In genomic region chr9:45620920-45621319, GRCm38 (mm10) we compare ENCODE assay signal across 21 mouse cellular contexts.
DNase-seq lines count a peak whose midpoint lies in the region; ATAC-seq and TF ChIP-seq lines count a peak whose summit lies in the region.
"Had no signal": no experiment of that assay in that cellular context is flagged by ENCODE, and none has a peak within 500 bp of the region (broad histone marks: within the 10 kb centered on the region; RNA-seq: fewer than 3 reads in every experiment).

No protein-coding gene starts in this region.

- peaks cover 18% of the 10 kb centered on the region for H3K4me1 ChIP-seq in cerebellum, adult 2 months (ENCODE audit: control insufficient read depth, insufficient read depth, low read length)
- peaks cover 9% of the 10 kb centered on the region; the same call in 1 of the 2 replicates for H3K4me1 ChIP-seq in hindbrain, postnatal 0 days (ENCODE audit: insufficient read depth, low read length)
- H3K4me1 ChIP-seq in neural tube, embryonic 15.5 days: peaks cover 53% of the 10 kb centered on the region
- H3K4me1 ChIP-seq: limb, embryonic 15.5 days; liver, embryonic 15.5 days had no signal

- H3K36me3 ChIP-seq in hindbrain, postnatal 0 days (ENCODE audit: insufficient read depth, low read length): no peaks in the 10 kb centered on the region
- H3K36me3 ChIP-seq in neural tube, embryonic 15.5 days: no peaks in the 10 kb centered on the region
- H3K36me3 ChIP-seq: embryonic facial prominence, embryonic 12.5 days; kidney, embryonic 15.5 days; limb, embryonic 15.5 days; liver, embryonic 15.5 days had no signal

- no peak for TF ChIP-seq POLR2A in cerebellum, adult 2 months (IDR thresholded peaks at IDR 0.05; ENCODE audit: borderline replicate concordance, insufficient read depth, low read length)

- no peak overlapping the region for H3K9ac ChIP-seq in hindbrain, postnatal 0 days (replicated peaks; ENCODE audit: low read length)
- no peak overlapping the region for H3K9ac ChIP-seq in neural tube, embryonic 15.5 days (replicated peaks)
- H3K9ac ChIP-seq: embryonic facial prominence, embryonic 12.5 days; kidney, embryonic 15.5 days; limb, embryonic 15.5 days; liver, embryonic 15.5 days had no signal

- H3K27me3 ChIP-seq in cerebellum, adult 2 months (ENCODE audit: control insufficient read depth, insufficient read depth, low read length): no peaks in the 10 kb centered on the region
- H3K27me3 ChIP-seq in hindbrain, postnatal 0 days (ENCODE audit: insufficient read depth, low read length): no peaks in the 10 kb centered on the region
- no peaks in the 10 kb centered on the region for H3K27me3 ChIP-seq in neural tube, embryonic 15.5 days (replicated peaks)
- H3K27me3 ChIP-seq: embryonic facial prominence, embryonic 12.5 days; kidney, embryonic 15.5 days; limb, embryonic 15.5 days; liver, embryonic 15.5 days had no signal

- no peak overlapping the region for H3K4me3 ChIP-seq in cerebellum, adult 2 months (replicated peaks; ENCODE audit: insufficient read depth, low read depth, low read length)
- no peak overlapping the region for H3K4me3 ChIP-seq in layer of hippocampus, adult 2 months
- H3K4me3 ChIP-seq in hindbrain, postnatal 0 days (ENCODE audit: low read length): no peak overlapping the region
- H3K4me3 ChIP-seq in neural tube, embryonic 15.5 days (replicated peaks): no peak overlapping the region
- H3K4me3 ChIP-seq: embryonic facial prominence, embryonic 12.5 days; heart, adult 2 months; kidney, embryonic 15.5 days; limb, embryonic 15.5 days; liver, embryonic 15.5 days had no signal

- ATAC-seq in hindbrain, postnatal 0 days: no peak
- ATAC-seq in neural tube, embryonic 15.5 days (ENCODE audit: low FRiP score): no peak
- ATAC-seq: intestine, postnatal 0 days; Patski had no signal

- 0 out of 2 replicates have a peak overlapping the region, but pooled peaks have one; percentile 8 for H3K27ac ChIP-seq in cerebellum, adult 2 months (ENCODE audit: insufficient read depth, low read length)
- peak overlapping the region; percentile 83 for H3K27ac ChIP-seq in layer of hippocampus, adult 2 months
- 0 out of 2 replicates have a peak overlapping the region, but pooled peaks have one; percentile 51 for H3K27ac ChIP-seq in hindbrain, postnatal 0 days
- H3K27ac ChIP-seq in neural tube, embryonic 15.5 days (replicated peaks): peak overlapping the region; percentile 73; the same call in 1 of the 2 replicates
- H3K27ac ChIP-seq: embryonic facial prominence, embryonic 12.5 days; heart, adult 2 months; kidney, embryonic 15.5 days; limb, embryonic 15.5 days; liver, embryonic 15.5 days had no signal

- no peaks in the 10 kb centered on the region for H3K9me3 ChIP-seq in hindbrain, postnatal 0 days (ENCODE audit: low read length)
- H3K9me3 ChIP-seq in neural tube, embryonic 15.5 days (replicated peaks): no peaks in the 10 kb centered on the region
- H3K9me3 ChIP-seq: embryonic facial prominence, embryonic 12.5 days; kidney, embryonic 15.5 days; limb, embryonic 15.5 days; liver, embryonic 15.5 days had no signal

- no peak for TF ChIP-seq CTCF in cerebellum, adult 2 months (IDR thresholded peaks at IDR 0.05; ENCODE audit: borderline replicate concordance, insufficient read depth, low read depth, low read length)
- no peak for TF ChIP-seq CTCF in layer of hippocampus, adult 2 months (conservative IDR thresholded peaks at IDR 0.05)
- no peak for TF ChIP-seq CTCF in hindbrain, postnatal 0 days (IDR thresholded peaks at IDR 0.05; ENCODE audit: low read depth)

- 53% methylated on average over 4 of the region's 4 CpGs for WGBS in cerebellum, adult 2 months
- whole genome bisulfite sequencing in hindbrain, postnatal 0 days: 82% methylated on average over 4 of the region's 4 CpGs
- WGBS in neural tube, embryonic 15.5 days: 88% methylated on average over 4 of the region's 4 CpGs

- no peak overlapping the region for H3K4me2 ChIP-seq in hindbrain, postnatal 0 days (ENCODE audit: low read depth, low read length)
- no peak overlapping the region for H3K4me2 ChIP-seq in neural tube, embryonic 15.5 days
- H3K4me2 ChIP-seq: embryonic facial prominence, embryonic 12.5 days; kidney, embryonic 15.5 days; limb, embryonic 15.5 days; liver, embryonic 15.5 days had no signal

- peak in 1 of 2 experiments; percentile 58 for DNase-seq in cerebellum, adult 2 months
- no peak for DNase-seq in cerebellum, postnatal 14 days
- no peak for DNase-seq in layer of hippocampus, adult 2 months (ENCODE audit: low spot score in 2 of 2)
- DNase-seq in layer of hippocampus, adult 9-11 months: no peak
- DNase-seq in hindbrain, postnatal 0 days (ENCODE audit: low spot score): no peak
- no peak for DNase-seq in adrenal gland, postnatal 25 days
- DNase-seq in retina, embryonic 14.5 days (ENCODE audit: low spot score): no peak
- DNase-seq: adrenal gland, adult 8-10 months; cerebellum, adult 11 months; gastrocnemius, postnatal 25 days; heart, adult 2 months; layer of hippocampus, postnatal 36 days; right cerebral cortex, postnatal 25 days; thymus, adult 18-20 months had no signal

Comparison
In these comparisons a context has a peak if more than half of its experiments do, and no peak if none do; other contexts are left out.
1. H3K27ac ChIP-seq: peak in every context shown above with its lines; median percentile 83 in layer of hippocampus, adult 2 months; 73 in neural tube, embryonic 15.5 days; 51 in hindbrain, postnatal 0 days; 8 in cerebellum, adult 2 months.